20 mouse cellular contexts compared by ENCODE assay signal in the genomic region with DNA sequence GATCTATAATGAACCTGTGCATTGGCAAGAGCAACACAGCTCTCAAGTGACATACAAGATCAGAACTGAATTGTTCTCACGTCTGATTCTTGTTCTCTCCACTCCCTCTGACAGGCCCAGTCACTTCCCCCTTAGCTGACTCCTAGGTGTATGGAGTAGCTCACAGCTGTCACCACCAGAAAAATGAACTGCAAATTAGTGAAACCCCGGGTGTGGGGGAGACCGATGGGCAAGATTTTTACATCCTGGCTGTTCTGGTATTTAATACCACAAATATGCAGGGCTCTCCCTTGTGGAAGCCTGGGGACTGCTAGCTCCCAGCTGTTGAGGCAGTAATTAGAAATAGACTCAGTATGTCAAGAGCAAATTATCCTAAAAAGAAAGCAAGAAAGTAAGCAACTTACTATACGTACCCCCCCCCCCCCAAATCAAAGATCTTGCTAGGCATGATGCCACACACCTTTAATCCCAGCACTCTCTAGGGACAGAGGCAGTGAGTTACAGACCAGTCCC.
"Had no signal": no experiment of that assay in that cellular context is flagged by ENCODE, and none has a peak within 500 bp of the region (broad histone marks: within the 10 kb centered on the region; RNA-seq: fewer than 3 reads in every experiment).

No protein-coding gene starts in this region.

- H3K4me3 ChIP-seq: limb, embryonic 10.5 days; limb, embryonic 13.5 days; liver, embryonic 12.5 days; liver, embryonic 15.5 days; lung, embryonic 15.5 days; midbrain, embryonic 12.5 days; midbrain, embryonic 15.5 days; neural tube, embryonic 13.5 days; stomach, embryonic 15.5 days had no signal

- H3K9ac ChIP-seq: limb, embryonic 13.5 days; liver, embryonic 12.5 days; liver, embryonic 15.5 days; lung, embryonic 15.5 days; midbrain, embryonic 12.5 days; midbrain, embryonic 15.5 days; neural tube, embryonic 13.5 days; stomach, embryonic 15.5 days had no signal

- ATAC-seq: liver, embryonic 12.5 days; midbrain, embryonic 15.5 days had no signal

- H3K27ac ChIP-seq: limb, embryonic 10.5 days; limb, embryonic 13.5 days; liver, embryonic 12.5 days; liver, embryonic 15.5 days; lung, embryonic 15.5 days; macrophage; midbrain, embryonic 12.5 days; midbrain, embryonic 15.5 days; neural tube, embryonic 13.5 days; stomach, embryonic 15.5 days had no signal

- H3K9me3 ChIP-seq: limb, embryonic 10.5 days; limb, embryonic 13.5 days; liver, embryonic 12.5 days; liver, embryonic 15.5 days; lung, embryonic 15.5 days; midbrain, embryonic 12.5 days; midbrain, embryonic 15.5 days; neural tube, embryonic 13.5 days; stomach, embryonic 15.5 days had no signal

- H3K27me3 ChIP-seq: limb, embryonic 13.5 days; liver, embryonic 12.5 days; liver, embryonic 15.5 days; lung, embryonic 15.5 days; midbrain, embryonic 12.5 days; midbrain, embryonic 15.5 days; neural tube, embryonic 13.5 days; stomach, embryonic 15.5 days had no signal

- DNase-seq: kidney, adult 9 months; kidney, postnatal 10 days; kidney, postnatal 36 days; layer of hippocampus, adult 9-11 months; liver; lung, adult 18-20 months; retina, postnatal 1 day; right cerebral cortex, postnatal 25 days; spleen, adult 18-20 months; thymus, postnatal 36 days had no signal

- H3K4me2 ChIP-seq: limb, embryonic 13.5 days; liver, embryonic 12.5 days; liver, embryonic 15.5 days; lung, embryonic 15.5 days; midbrain, embryonic 12.5 days; midbrain, embryonic 15.5 days; neural tube, embryonic 13.5 days; stomach, embryonic 15.5 days had no signal

- H3K36me3 ChIP-seq: lung, embryonic 15.5 days; midbrain, embryonic 15.5 days; stomach, embryonic 15.5 days had no signal

- H3K4me1 ChIP-seq: limb, embryonic 10.5 days; limb, embryonic 13.5 days; liver, embryonic 15.5 days; lung, embryonic 15.5 days; midbrain, embryonic 12.5 days; midbrain, embryonic 15.5 days; neural tube, embryonic 13.5 days; stomach, embryonic 15.5 days had no signal
